Mouse (Mus musculus): ENCODE data around the gene Lhfpl4.

DNA sequence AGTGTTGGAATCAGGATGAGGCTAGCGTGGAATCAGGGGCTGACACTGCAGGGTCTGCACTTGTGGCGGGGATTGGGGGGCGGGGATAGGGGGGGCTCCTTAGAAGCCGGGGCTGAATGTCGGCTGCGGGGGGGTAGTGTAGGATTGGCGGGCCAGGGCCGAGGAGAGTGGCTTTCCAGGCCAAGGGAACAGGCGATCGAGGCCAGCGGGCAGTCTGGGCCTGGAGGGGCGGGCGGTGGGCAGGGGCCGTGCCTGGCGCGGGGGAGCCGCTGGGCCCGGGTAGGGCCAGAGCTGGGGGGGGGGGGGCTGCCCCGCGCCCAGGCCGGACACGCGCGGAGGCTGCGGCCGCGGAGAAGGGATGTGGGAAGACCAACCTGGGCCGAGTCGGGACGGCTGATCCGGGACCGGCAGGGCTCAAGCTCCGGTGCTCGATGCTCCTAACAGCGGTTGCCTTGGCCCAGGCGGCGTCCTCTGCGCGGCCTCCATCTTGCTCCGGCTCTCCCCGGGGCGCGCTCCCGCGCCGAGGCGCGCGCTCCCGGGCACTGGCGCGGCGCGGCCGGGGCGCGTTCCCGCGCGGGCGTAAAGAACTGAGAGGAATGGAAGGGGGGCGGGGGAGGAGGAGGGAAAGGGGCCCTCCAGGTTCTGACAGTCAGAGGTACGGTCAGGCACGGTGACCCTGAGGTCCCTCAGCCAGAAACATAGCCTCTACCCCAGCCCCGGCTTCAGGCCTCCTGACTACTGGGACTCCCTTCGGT lies at the start of gene Lhfpl4:
- TF ChIP-seq POLR2A (IDR thresholded peaks at IDR 0.05; ENCODE audit: low read depth, low read length) (no peak), CTCF (IDR thresholded peaks at IDR 0.05; ENCODE audit: extremely low read depth, insufficient read depth, insufficient read length, insufficient replicate concordance) (no peak)
